Mouse (Mus musculus) bone marrow macrophage, adult 2 months (primary cell): ENCODE measurements around the gene Asic2.

ENCODE experiments used
- CTCF ChIP-seq: IDR thresholded peaks from 2 replicates; pipeline ENCODE4 v1.5.1; 2012; ENCODE audit warnings: low read depth, mild to moderate bottlenecking, low read length, moderate library complexity
- POLR2A ChIP-seq: IDR thresholded peaks from 2 replicates; pipeline ENCODE4 v1.6.1; 2012; ENCODE audit warnings: mild to moderate bottlenecking, low read depth, low read length, borderline replicate concordance

DNA sequence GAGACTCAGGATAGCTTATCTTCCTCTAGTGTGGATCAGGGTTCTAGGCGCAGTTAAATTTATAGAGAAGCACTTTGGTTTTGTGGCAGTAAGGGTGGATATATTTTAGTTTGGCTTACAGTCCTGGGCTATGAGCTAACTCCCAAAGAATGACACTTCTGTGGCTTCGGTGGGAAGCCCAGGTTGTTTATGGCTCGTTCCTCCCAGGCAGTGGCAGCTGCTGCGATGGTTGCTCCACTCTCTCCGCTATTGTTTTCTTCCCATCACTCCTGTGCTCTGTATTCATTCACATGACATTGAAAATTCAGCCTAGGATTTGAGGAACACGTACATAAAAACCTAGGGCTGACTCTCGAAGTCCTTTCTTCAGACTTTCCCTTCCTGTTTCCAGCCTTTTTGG lies 1065.6 kb downstream of the Asic2 start:
- no peak for TF ChIP-seq POLR2A
- TF ChIP-seq CTCF = no peak
